Mouse (Mus musculus): ENCODE measurements around the gene Timm17a. TPM values are rescaled to one million over a fixed set of nuclear protein-coding genes. Genes with fewer than 3 reads are reported as not detected.

Timm17a gene
- polyA plus RNA-seq, 1 experiment from 2014 or later, result 177 TPM

- Histone ChIP-seq H3K36me3 (ENCODE audit: insufficient read depth) (peaks cover 33% of the 10 kb centered on the region), H3K9ac (no peak overlapping the region), H3K27ac (ENCODE audit: low read depth) (peak overlapping the region; percentile 86), H3K4me3 (ENCODE audit: low read depth, low read length) (no peak overlapping the region), H3K4me2 (peak overlapping the region; percentile 35; the same call in 1 of the 2 replicates), H3K27me3 (ENCODE audit: insufficient read depth, low read length) (no peaks in the 10 kb centered on the region), H3K9me3 (ENCODE audit: low read depth, low read length) (no peaks in the 10 kb centered on the region), H3K4me1 (ENCODE audit: insufficient read depth) (peaks cover 7% of the 10 kb centered on the region; the same call in 1 of the 2 replicates)
- no peak for TF ChIP-seq CTCF (IDR thresholded peaks at IDR 0.05; ENCODE audit: low read depth)
- ATAC-seq (ENCODE audit: insufficient read depth), result peak; percentile 50
- 58% methylated on average over 6 of the region's 6 CpGs for WGBS
- peak; percentile 74 for DNase-seq
Observed at GRCm38 (mm10) chr1:135260931-135261330, 52.6 kb downstream of the Timm17a start.

DNA sequence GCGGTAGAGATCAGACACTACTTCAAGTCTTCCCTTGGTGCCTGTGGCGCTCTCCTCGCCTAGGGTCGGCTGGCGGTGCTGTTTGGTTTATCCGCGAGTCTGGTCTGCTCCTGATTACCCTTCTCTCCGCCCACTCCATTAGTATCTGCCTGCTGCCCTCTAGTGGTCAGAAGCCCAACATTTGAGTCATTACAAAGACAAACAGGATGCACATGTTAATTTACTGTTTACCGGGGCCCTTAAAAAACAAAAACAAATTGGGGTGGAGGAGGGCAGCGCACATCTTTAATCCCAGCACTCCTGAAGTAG is 54.5 kb downstream of the Timm17a start:
- DNase-seq, result peak; percentile 95
- peak; percentile 79 for ATAC-seq (ENCODE audit: insufficient read depth)
- Histone ChIP-seq H3K36me3 (ENCODE audit: insufficient read depth) (peaks cover 16% of the 10 kb centered on the region), H3K4me1 (ENCODE audit: insufficient read depth) (peaks cover 7% of the 10 kb centered on the region; the same call in 1 of the 2 replicates), H3K9me3 (ENCODE audit: low read depth, low read length) (no peaks in the 10 kb centered on the region), H3K4me3 (ENCODE audit: low read depth, low read length) (peak overlapping the region; percentile 29), H3K4me2 (peak overlapping the region; percentile 66), H3K27me3 (ENCODE audit: insufficient read depth, low read length) (no peaks in the 10 kb centered on the region), H3K27ac (ENCODE audit: low read depth) (peak overlapping the region; percentile 94), H3K9ac (peak overlapping the region; percentile 40)
- TF ChIP-seq CTCF (IDR thresholded peaks at IDR 0.05; ENCODE audit: low read depth), result peak; percentile 92
- 1% methylated on average over 10 of the region's 10 CpGs for WGBS

DNA sequence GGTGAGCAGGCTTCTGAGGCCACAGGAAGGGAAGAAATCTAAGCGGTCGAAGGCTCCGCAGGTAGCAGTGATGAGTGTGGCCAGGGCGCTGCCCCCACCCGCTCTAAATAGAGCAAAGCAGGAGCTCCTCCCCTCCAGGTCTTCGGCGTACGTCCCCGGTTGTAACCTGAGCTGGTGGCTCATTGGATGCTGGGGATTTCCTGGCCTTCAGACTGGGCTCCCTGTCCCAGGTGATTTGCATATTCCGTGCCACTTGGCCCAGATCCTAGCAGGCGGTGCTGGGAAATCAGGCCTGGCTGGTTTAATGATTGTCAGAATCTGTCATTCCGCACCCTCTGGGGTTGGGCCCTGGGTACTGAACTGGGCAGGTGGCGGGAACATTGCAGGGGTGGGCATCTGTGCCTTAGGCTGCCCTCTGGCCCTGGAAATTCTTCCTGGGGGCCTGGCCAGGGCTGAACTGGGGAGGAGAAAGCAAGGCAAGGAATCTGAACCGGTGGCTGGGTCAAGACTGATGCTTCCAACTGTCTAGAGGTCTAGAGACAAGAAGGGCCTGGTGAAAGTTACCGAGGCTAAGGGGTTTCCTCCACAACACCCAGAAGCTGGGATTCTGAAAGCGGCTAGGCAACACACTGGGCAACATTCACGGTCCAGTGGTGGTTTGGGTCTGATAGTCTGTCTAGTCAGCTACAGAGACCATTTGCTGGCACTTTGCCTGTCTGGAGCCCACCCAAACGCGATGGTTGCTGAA is 55.0 kb downstream of the Timm17a start, which contains the start of gene Elf3:
Elf3 (minus strand) TSS at position 189 of the 748 bp plus-strand sequence.
- 9% methylated on average over 19 of the region's 19 CpGs for WGBS
- ATAC-seq (ENCODE audit: insufficient read depth) (peak; percentile 87), DNase-seq (peak; percentile 83)

DNA sequence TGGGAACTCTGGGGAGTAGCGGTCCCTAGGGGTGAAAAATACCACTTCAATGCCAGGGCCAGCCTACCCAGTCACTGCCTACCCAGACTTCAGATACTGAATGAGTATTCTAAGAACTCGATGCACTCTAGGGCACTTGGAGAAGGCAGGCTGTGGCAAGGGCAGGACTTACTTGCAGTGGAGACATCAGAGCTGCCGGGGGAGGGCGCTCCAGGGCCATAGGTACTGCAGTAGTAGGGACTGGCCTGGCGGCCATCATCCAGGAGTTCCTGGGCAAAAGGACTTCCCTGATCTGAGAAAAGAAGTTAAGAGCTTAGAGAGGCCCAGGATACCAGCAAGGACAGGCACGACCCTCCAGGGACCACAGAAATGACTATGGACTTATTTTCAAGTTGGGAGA is 57.3 kb downstream of the Timm17a start:
- peaks cover 10% of the 10 kb centered on the region for H3K4me1 ChIP-seq (ENCODE audit: insufficient read depth)
- H3K4me2 ChIP-seq, result no peak overlapping the region
- DNase-seq (no peak), ATAC-seq (ENCODE audit: insufficient read depth) (no peak)
- H3K27ac ChIP-seq (ENCODE audit: low read depth), result no peak overlapping the region
- no peak for TF ChIP-seq CTCF (IDR thresholded peaks at IDR 0.05; ENCODE audit: low read depth)
- no peak overlapping the region for H3K4me3 ChIP-seq (ENCODE audit: low read depth, low read length)
- no peaks in the 10 kb centered on the region for H3K36me3 ChIP-seq (ENCODE audit: insufficient read depth)
- no peaks in the 10 kb centered on the region for H3K9me3 ChIP-seq (ENCODE audit: low read depth, low read length)
- no peak overlapping the region for H3K9ac ChIP-seq
- 81% methylated on average over 6 of the region's 6 CpGs for WGBS
- no peaks in the 10 kb centered on the region for H3K27me3 ChIP-seq (ENCODE audit: insufficient read depth, low read length)

More for the DNA sequence above, 55.0 kb downstream of the Timm17a start, which contains the start of gene Elf3:
- peak within 1 kb of the TSS; percentile 29 for H3K4me3 ChIP-seq (ENCODE audit: low read depth, low read length)
- H3K9me3 ChIP-seq (ENCODE audit: low read depth, low read length), result no peaks in the 10 kb centered on the region
- peak within 1 kb of the TSS; percentile 40 for H3K9ac ChIP-seq
- peak within 1 kb of the TSS; percentile 94 for H3K27ac ChIP-seq (ENCODE audit: low read depth)
- peaks cover 11% of the 10 kb centered on the region for H3K36me3 ChIP-seq (ENCODE audit: insufficient read depth)
- H3K4me2 ChIP-seq, result peak within 1 kb of the TSS; percentile 66
- TF ChIP-seq CTCF (IDR thresholded peaks at IDR 0.05; ENCODE audit: low read depth), result no peak
- no peaks in the 10 kb centered on the region for H3K27me3 ChIP-seq (ENCODE audit: insufficient read depth, low read length)
- peaks cover 7% of the 10 kb centered on the region; the same call in 1 of the 2 replicates for H3K4me1 ChIP-seq (ENCODE audit: insufficient read depth)

- Histone ChIP-seq H3K4me2 (no peak overlapping the region), H3K4me1 (ENCODE audit: insufficient read depth) (peaks cover 3% of the 10 kb centered on the region; the same call in 1 of the 2 replicates), H3K9ac (no peak overlapping the region), H3K27ac (ENCODE audit: low read depth) (no peak overlapping the region), H3K36me3 (ENCODE audit: insufficient read depth) (no peaks in the 10 kb centered on the region), H3K27me3 (ENCODE audit: insufficient read depth, low read length) (no peaks in the 10 kb centered on the region), H3K9me3 (ENCODE audit: low read depth, low read length) (no peaks in the 10 kb centered on the region), H3K4me3 (ENCODE audit: low read depth, low read length) (no peak overlapping the region)
- 14% methylated on average over 4 of the region's 4 CpGs for WGBS
- ATAC-seq (ENCODE audit: insufficient read depth), result peak; percentile 66
- TF ChIP-seq CTCF (IDR thresholded peaks at IDR 0.05; ENCODE audit: low read depth), result no peak
- peak; percentile 61 for DNase-seq
Observed at GRCm38 (mm10) chr1:135252854-135253253, 60.7 kb downstream of the Timm17a start.

DNA sequence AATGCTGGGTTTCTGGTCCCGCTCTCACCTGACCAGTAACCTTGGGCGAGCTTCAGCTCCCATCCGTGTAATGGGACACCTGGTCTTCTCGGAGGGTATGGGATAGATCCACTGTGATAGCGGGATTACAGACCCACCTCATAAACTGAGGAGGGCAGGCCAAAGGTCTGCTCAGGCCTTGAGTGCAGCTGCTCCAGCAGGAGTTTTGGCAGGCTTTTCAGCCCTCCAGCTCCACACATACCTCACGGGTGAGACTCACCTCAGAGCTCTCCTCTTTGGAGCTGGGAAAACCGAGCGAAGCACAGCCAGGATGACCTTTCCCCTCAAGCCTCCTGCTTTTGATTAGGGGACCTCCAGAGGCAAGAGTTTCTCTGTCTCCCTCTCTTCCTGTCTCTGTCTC is 62.2 kb downstream of the Timm17a start:
- no peaks in the 10 kb centered on the region for H3K27me3 ChIP-seq (ENCODE audit: insufficient read depth, low read length)
- H3K9me3 ChIP-seq (ENCODE audit: low read depth, low read length), result no peaks in the 10 kb centered on the region
- ATAC-seq (ENCODE audit: insufficient read depth) (no peak), DNase-seq (no peak)
- no peak overlapping the region for H3K27ac ChIP-seq (ENCODE audit: low read depth)
- no peaks in the 10 kb centered on the region for H3K36me3 ChIP-seq (ENCODE audit: insufficient read depth)
- no peak overlapping the region for H3K4me3 ChIP-seq (ENCODE audit: low read depth, low read length)
- H3K9ac ChIP-seq, result no peak overlapping the region
- TF ChIP-seq CTCF (IDR thresholded peaks at IDR 0.05; ENCODE audit: low read depth), result no peak
- peaks cover 3% of the 10 kb centered on the region; the same call in 1 of the 2 replicates for H3K4me1 ChIP-seq (ENCODE audit: insufficient read depth)
- no peak overlapping the region for H3K4me2 ChIP-seq
- 77% methylated on average over 8 of the region's 8 CpGs for WGBS

GRCm38 (mm10) chr1:135250706-135251105 is 62.9 kb downstream of the Timm17a start:
- H3K4me1 ChIP-seq (ENCODE audit: insufficient read depth), result peaks cover 3% of the 10 kb centered on the region; the same call in 1 of the 2 replicates
- no peaks in the 10 kb centered on the region for H3K36me3 ChIP-seq (ENCODE audit: insufficient read depth)
- ATAC-seq (ENCODE audit: insufficient read depth), result no peak
- no peaks in the 10 kb centered on the region for H3K9me3 ChIP-seq (ENCODE audit: low read depth, low read length)
- H3K4me2 ChIP-seq, result no peak overlapping the region
- WGBS, result 37% methylated on average over 3 of the region's 3 CpGs
- H3K27me3 ChIP-seq (ENCODE audit: insufficient read depth, low read length), result no peaks in the 10 kb centered on the region
- H3K27ac ChIP-seq (ENCODE audit: low read depth), result no peak overlapping the region
- no peak for DNase-seq
- H3K4me3 ChIP-seq (ENCODE audit: low read depth, low read length), result no peak overlapping the region
- no peak for TF ChIP-seq CTCF (IDR thresholded peaks at IDR 0.05; ENCODE audit: low read depth)
- H3K9ac ChIP-seq, result no peak overlapping the region
